Mouse (Mus musculus): Measurements from ENCODE around the gene Slc2a8. TPM values are rescaled to one million over a fixed set of nuclear protein-coding genes. Genes with fewer than 3 reads are reported as not detected.

Gene Slc2a8
- polyA plus RNA-seq, 1 experiment from 2014 or later = 14.0 TPM

DNA sequence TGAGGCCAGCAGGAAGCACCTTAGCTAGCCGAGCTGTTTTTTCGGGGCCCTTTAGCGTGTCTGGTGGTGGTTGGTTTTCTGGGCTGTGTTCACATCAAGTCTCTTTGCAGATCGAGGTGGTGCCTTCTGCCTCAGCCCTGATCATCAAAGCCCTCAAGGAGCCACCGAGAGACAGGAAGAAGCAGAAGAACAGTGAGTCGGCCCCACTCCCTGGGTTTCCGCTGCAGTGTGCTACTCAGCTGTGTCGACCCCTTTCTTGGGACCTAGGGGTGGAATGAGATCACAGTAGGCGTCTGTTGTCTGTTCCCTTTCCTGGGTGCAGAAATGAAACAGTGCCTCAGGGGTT is 19.0 kb downstream of the Slc2a8 start:
- no peaks in the 10 kb centered on the region for H3K9me3 ChIP-seq (ENCODE audit: control insufficient read depth, low read depth, low read length)
- H3K27me3 ChIP-seq (ENCODE audit: control insufficient read depth, insufficient read depth, low read length) = no peaks in the 10 kb centered on the region
- no peak for ATAC-seq (ENCODE audit: insufficient number of reproducible peaks, insufficient read depth, low FRiP score, low read depth)
- peak overlapping the region; percentile 85 for H3K4me3 ChIP-seq (ENCODE audit: low read depth, low read length)
- H3K27ac ChIP-seq (ENCODE audit: low read length) = peak overlapping the region; percentile 91; the same call in 1 of the 2 replicates
- peak overlapping the region; percentile 92 for H3K9ac ChIP-seq (replicated peaks; ENCODE audit: low read depth, low read length)
- peaks cover 29% of the 10 kb centered on the region for H3K36me3 ChIP-seq (ENCODE audit: control insufficient read depth, insufficient read depth, low read length)
- peaks cover 13% of the 10 kb centered on the region; the same call in 1 of the 2 replicates for H3K4me1 ChIP-seq (ENCODE audit: control insufficient read depth, insufficient read depth, low read length)
- H3K4me2 ChIP-seq (replicated peaks; ENCODE audit: low read depth, low read length) = peak overlapping the region; percentile 89
- 7% methylated on average over 9 of the region's 9 CpGs for WGBS

GRCm38 (mm10) chr2:32962062-32962874 is 19.6 kb downstream of the Slc2a8 start:
- no peak for ATAC-seq (ENCODE audit: insufficient number of reproducible peaks, insufficient read depth, low FRiP score, low read depth)
- peaks cover 29% of the 10 kb centered on the region for H3K36me3 ChIP-seq (ENCODE audit: control insufficient read depth, insufficient read depth, low read length)
- no peaks in the 10 kb centered on the region for H3K9me3 ChIP-seq (ENCODE audit: control insufficient read depth, low read depth, low read length)
- H3K4me2 ChIP-seq (replicated peaks; ENCODE audit: low read depth, low read length) = peak overlapping the region; percentile 89
- no peaks in the 10 kb centered on the region for H3K27me3 ChIP-seq (ENCODE audit: control insufficient read depth, insufficient read depth, low read length)
- peaks cover 13% of the 10 kb centered on the region; the same call in 1 of the 2 replicates for H3K4me1 ChIP-seq (ENCODE audit: control insufficient read depth, insufficient read depth, low read length)
- under 1% methylated on average over 33 of the region's 33 CpGs for WGBS
- peak overlapping the region; percentile 91 for H3K27ac ChIP-seq (ENCODE audit: low read length)
- H3K4me3 ChIP-seq (ENCODE audit: low read depth, low read length) = peak overlapping the region; percentile 85
- H3K9ac ChIP-seq (replicated peaks; ENCODE audit: low read depth, low read length) = peak overlapping the region; percentile 92

GRCm38 (mm10) chr2:32961192-32961995 is 20.5 kb downstream of the Slc2a8 start, which contains the start of the genes Rpl12 and Lrsam1:
Rpl12 (plus strand) TSS chr2:32961559.
Lrsam1 (minus strand) TSS chr2:32961614.
- H3K4me2 ChIP-seq (replicated peaks; ENCODE audit: low read depth, low read length) = peak within 1 kb of the TSS; percentile 89
- 3% methylated on average over 55 of the region's 55 CpGs for WGBS
- no peaks in the 10 kb centered on the region for H3K27me3 ChIP-seq (ENCODE audit: control insufficient read depth, insufficient read depth, low read length)
- H3K36me3 ChIP-seq (ENCODE audit: control insufficient read depth, insufficient read depth, low read length) = peaks cover 29% of the 10 kb centered on the region
- ATAC-seq (ENCODE audit: insufficient number of reproducible peaks, insufficient read depth, low FRiP score, low read depth) = peak; percentile 91
- H3K27ac ChIP-seq (ENCODE audit: low read length) = peak within 1 kb of the TSS; percentile 91
- H3K9ac ChIP-seq (replicated peaks; ENCODE audit: low read depth, low read length) = peak within 1 kb of the TSS; percentile 92
- peak within 1 kb of the TSS; percentile 85 for H3K4me3 ChIP-seq (ENCODE audit: low read depth, low read length)
- peaks cover 13% of the 10 kb centered on the region; the same call in 1 of the 2 replicates for H3K4me1 ChIP-seq (ENCODE audit: control insufficient read depth, insufficient read depth, low read length)
- H3K9me3 ChIP-seq (ENCODE audit: control insufficient read depth, low read depth, low read length) = no peaks in the 10 kb centered on the region

DNA sequence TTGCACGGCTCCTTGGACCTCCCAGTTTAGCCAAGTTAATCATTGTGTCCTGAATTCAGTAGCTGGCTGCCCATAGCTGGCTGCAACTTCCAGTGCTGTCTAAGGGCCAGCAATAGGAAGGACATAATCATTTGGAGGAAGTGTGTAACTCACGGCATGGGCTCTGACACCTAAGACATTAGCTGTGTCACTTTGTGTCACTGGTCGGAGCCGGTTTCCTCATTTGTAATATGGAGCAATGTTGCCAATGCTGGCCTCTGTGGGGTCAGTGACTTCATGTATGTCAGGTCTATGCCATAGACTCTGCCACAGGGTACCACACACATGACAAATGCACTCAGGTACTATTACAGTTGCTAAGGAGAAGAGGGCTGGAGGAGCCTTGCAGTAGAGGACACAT is 21.6 kb downstream of the Slc2a8 start:
- WGBS = 88% methylated on average over 4 of the region's 4 CpGs
- no peak overlapping the region for H3K4me3 ChIP-seq (ENCODE audit: low read depth, low read length)
- peaks cover 11% of the 10 kb centered on the region; the same call in 1 of the 2 replicates for H3K4me1 ChIP-seq (ENCODE audit: control insufficient read depth, insufficient read depth, low read length)
- H3K9ac ChIP-seq (replicated peaks; ENCODE audit: low read depth, low read length) = no peak overlapping the region
- no peaks in the 10 kb centered on the region for H3K9me3 ChIP-seq (ENCODE audit: control insufficient read depth, low read depth, low read length)
- H3K36me3 ChIP-seq (ENCODE audit: control insufficient read depth, insufficient read depth, low read length) = peaks cover 27% of the 10 kb centered on the region
- H3K27ac ChIP-seq (ENCODE audit: low read length) = no peak overlapping the region
- no peak for ATAC-seq (ENCODE audit: insufficient number of reproducible peaks, insufficient read depth, low FRiP score, low read depth)
- no peaks in the 10 kb centered on the region for H3K27me3 ChIP-seq (ENCODE audit: control insufficient read depth, insufficient read depth, low read length)
- H3K4me2 ChIP-seq (replicated peaks; ENCODE audit: low read depth, low read length) = peak overlapping the region; percentile 71

- Histone ChIP-seq H3K9me3 (ENCODE audit: control insufficient read depth, low read depth, low read length) (no peaks in the 10 kb centered on the region), H3K9ac (replicated peaks; ENCODE audit: low read depth, low read length) (no peak overlapping the region), H3K27me3 (ENCODE audit: control insufficient read depth, insufficient read depth, low read length) (no peaks in the 10 kb centered on the region), H3K4me3 (ENCODE audit: low read depth, low read length) (no peak overlapping the region), H3K36me3 (ENCODE audit: control insufficient read depth, insufficient read depth, low read length) (peaks cover 3% of the 10 kb centered on the region; the same call in 1 of the 2 replicates), H3K4me2 (replicated peaks; ENCODE audit: low read depth, low read length) (no peak overlapping the region), H3K4me1 (ENCODE audit: control insufficient read depth, insufficient read depth, low read length) (peaks cover 7% of the 10 kb centered on the region; the same call in 1 of the 2 replicates), H3K27ac (ENCODE audit: low read length) (no peak overlapping the region)
- 44% methylated on average over 8 of the region's 8 CpGs for WGBS
- ATAC-seq (ENCODE audit: insufficient number of reproducible peaks, insufficient read depth, low FRiP score, low read depth) = no peak
Observed at GRCm38 (mm10) chr2:32957344-32957743, 24.5 kb downstream of the Slc2a8 start.

DNA sequence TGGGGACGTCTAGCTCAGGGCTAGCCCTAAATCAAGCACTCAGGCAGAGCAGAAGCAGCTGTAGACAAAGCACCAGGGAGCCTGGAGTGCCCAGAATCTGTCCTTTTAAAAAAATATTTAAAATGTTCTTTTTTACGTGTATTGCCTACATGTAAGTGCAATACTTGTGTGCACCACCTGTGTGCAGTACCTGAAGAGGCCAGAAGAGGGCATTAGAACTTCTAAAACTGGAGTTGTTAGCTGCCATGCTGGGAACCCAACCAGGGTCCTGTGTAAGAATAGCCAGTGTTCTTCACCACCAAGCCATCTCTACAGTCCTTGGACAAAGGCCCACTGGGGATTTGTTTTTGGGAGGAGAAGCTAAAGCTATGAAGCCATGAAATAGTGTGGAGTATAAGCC is 27.3 kb downstream of the Slc2a8 start:
- Histone ChIP-seq H3K9ac (replicated peaks; ENCODE audit: low read depth, low read length) (no peak overlapping the region), H3K36me3 (ENCODE audit: control insufficient read depth, insufficient read depth, low read length) (peaks cover 3% of the 10 kb centered on the region; the same call in 1 of the 2 replicates), H3K4me2 (replicated peaks; ENCODE audit: low read depth, low read length) (no peak overlapping the region), H3K9me3 (ENCODE audit: control insufficient read depth, low read depth, low read length) (no peaks in the 10 kb centered on the region), H3K4me1 (ENCODE audit: control insufficient read depth, insufficient read depth, low read length) (no peaks in the 10 kb centered on the region), H3K4me3 (ENCODE audit: low read depth, low read length) (no peak overlapping the region), H3K27ac (ENCODE audit: low read length) (no peak overlapping the region), H3K27me3 (ENCODE audit: control insufficient read depth, insufficient read depth, low read length) (no peaks in the 10 kb centered on the region)
- ATAC-seq (ENCODE audit: insufficient number of reproducible peaks, insufficient read depth, low FRiP score, low read depth) = no peak
- WGBS = 90% methylated on average over 2 of the region's 2 CpGs

GRCm38 (mm10) chr2:32947454-32947853 is 34.4 kb downstream of the Slc2a8 start:
- Histone ChIP-seq H3K27me3 (ENCODE audit: control insufficient read depth, insufficient read depth, low read length) (no peaks in the 10 kb centered on the region), H3K4me3 (ENCODE audit: low read depth, low read length) (no peak overlapping the region), H3K9ac (replicated peaks; ENCODE audit: low read depth, low read length) (no peak overlapping the region), H3K27ac (ENCODE audit: low read length) (no peak overlapping the region), H3K4me1 (ENCODE audit: control insufficient read depth, insufficient read depth, low read length) (no peaks in the 10 kb centered on the region), H3K4me2 (replicated peaks; ENCODE audit: low read depth, low read length) (no peak overlapping the region), H3K9me3 (ENCODE audit: control insufficient read depth, low read depth, low read length) (no peaks in the 10 kb centered on the region), H3K36me3 (ENCODE audit: control insufficient read depth, insufficient read depth, low read length) (peaks cover 24% of the 10 kb centered on the region)
- 88% methylated on average over 11 of the region's 11 CpGs for WGBS
- ATAC-seq (ENCODE audit: insufficient number of reproducible peaks, insufficient read depth, low FRiP score, low read depth) = 0 out of 2 replicates have a peak, but pooled peaks have one; percentile 18

- Histone ChIP-seq H3K4me2 (replicated peaks; ENCODE audit: low read depth, low read length) (no peak overlapping the region), H3K4me3 (ENCODE audit: low read depth, low read length) (no peak overlapping the region), H3K9me3 (ENCODE audit: control insufficient read depth, low read depth, low read length) (no peaks in the 10 kb centered on the region), H3K27me3 (ENCODE audit: control insufficient read depth, insufficient read depth, low read length) (no peaks in the 10 kb centered on the region), H3K4me1 (ENCODE audit: control insufficient read depth, insufficient read depth, low read length) (no peaks in the 10 kb centered on the region), H3K27ac (ENCODE audit: low read length) (no peak overlapping the region), H3K9ac (replicated peaks; ENCODE audit: low read depth, low read length) (no peak overlapping the region), H3K36me3 (ENCODE audit: control insufficient read depth, insufficient read depth, low read length) (peaks cover 34% of the 10 kb centered on the region)
- no peak for ATAC-seq (ENCODE audit: insufficient number of reproducible peaks, insufficient read depth, low FRiP score, low read depth)
- WGBS = 92% methylated on average over 4 of the region's 4 CpGs
Observed at GRCm38 (mm10) chr2:32940483-32940882, 41.4 kb downstream of the Slc2a8 start.
